Mouse (Mus musculus): Measurements from ENCODE around the gene Rfng.
A peak's percentile ranks its signal among the peaks of the same experiment; 100 is the strongest.
"Not testable (repeated sequence)": the region's sequence is repeated elsewhere in the genome, so short reads cannot be mapped to it uniquely, and the experiment has no call there.

The Rfng gene

DNA sequence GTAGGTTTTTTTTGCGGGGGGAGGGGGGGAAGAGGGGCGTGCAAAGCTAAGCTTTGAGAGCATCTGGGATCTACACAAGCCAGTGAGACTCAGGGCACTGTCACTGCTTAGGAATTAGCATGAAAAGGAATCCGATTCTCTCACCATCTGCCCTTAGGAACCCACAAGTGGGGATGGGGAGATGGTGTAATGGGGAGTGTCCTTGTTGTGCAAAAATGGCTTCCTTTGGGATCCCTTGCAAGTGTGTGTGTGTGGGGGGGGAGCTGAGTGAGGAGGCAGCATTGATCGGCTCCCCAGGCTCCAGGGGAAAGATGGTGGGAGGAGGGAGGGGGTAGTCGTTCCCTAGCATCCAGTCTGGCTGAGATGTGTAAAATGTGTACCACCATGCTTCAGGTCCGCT is 6.9 kb downstream of the Rfng start:
- no peak for ATAC-seq (ENCODE audit: insufficient number of reproducible peaks, low FRiP score, low TSS enrichment)

DNA sequence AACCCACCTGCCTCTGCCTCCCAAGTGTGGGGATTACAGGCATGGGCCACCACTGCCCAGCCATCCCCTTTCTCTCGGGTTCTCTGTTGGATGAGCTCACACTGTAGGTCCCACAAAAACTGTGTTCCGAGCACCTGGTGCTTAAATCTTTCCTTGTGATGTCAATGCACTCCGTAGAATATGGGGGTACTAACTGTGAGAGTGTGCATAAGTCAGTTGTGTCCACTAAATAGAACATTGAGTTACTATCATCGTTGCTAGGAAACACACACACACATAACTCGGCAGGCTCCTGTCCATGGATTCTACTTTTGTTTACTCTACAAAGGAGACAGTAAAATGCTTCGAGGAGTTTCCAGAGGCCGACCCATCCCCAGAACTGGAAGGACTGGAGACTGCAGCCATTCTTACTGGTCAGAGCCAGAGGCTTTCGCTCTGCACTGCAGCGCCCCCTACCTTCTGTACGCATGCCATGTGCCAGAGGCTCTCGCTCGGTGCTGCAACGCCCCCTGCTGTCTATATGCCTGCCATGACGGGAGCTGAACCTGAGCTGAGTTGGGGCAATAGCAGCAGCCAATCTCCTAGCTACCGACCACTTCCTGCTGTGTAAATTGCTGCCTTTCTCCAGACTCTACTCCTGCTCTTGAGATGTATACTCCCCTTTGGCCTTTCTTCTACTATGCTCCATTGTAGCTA is 8.1 kb downstream of the Rfng start:
- ATAC-seq (ENCODE audit: insufficient number of reproducible peaks, low FRiP score, low TSS enrichment) = peak; percentile 75; the same call in 1 of the 2 replicates

DNA sequence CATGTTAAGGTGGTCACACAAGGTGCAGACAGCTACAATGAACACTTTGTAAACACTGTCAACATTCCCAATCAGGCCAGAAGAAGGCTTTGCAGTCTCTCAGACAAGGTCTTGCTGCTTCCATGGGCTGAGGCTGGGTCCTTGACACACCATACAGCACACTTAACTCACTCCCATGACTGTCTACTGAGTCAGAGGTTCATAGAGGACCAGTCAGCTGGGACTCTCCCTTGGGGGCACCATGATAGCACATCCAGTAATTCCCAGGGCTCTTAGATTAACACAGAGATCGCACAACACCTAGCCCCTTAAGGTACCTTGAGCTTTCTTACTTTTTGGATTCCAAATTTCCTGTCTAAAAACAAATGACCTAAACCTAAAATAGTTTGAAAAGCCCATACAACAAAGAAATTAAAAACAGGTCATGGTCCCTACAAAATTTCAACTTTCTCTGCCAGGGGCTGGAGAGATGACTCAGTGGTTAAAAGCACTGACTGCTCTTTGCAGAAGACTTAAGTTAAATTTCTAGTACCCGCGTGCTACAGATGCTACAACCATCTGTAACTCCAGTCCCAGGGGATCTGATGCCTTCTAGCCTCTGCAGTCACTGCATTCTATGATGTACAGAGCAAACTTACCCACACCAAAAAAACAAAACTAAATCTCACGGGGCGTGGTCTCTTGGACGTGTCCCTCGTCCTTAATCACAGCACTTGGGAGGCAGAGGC is 10.4 kb downstream of the Rfng start:
- ATAC-seq (ENCODE audit: insufficient number of reproducible peaks, low FRiP score, low TSS enrichment) = no peak

DNA sequence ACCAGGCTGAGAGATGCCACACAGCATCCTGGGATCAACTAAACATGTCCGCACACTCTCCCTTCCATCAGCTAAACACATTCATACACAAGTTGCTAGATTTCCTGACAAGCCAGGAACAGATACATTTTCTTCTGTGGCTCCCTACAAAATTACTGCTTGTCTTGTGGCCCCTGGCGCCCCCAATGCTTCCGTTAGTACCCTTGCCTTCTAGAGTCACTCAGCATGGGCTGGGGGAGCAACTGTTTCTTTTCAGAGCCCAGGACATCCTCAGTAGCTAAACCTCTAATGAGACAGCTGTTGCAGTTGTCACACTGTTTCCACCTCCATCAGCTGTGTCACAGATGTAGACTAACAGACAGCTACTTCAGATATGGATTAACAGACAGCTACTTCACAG is 11.3 kb downstream of the Rfng start:
- ATAC-seq (ENCODE audit: insufficient number of reproducible peaks, low FRiP score, low TSS enrichment) = no peak

DNA sequence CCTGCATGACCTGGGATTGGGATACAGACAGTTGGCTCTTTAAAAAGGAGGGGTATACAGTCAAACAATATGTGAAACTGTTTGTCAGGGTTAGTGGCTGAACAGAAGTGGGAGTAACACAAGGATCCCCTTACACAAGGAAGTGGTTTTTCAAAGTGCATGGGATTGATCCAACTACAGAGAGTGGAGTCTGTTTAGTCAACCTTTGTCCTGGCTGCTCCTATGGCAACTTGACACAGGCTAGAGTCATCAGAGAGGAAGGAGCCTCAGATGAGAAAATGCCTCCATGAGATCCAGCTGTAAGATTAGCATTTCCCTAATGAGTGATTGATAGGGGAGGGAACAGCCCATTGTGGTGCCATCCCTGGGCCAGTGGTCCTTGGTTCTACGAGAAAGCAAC is 15.8 kb downstream of the Rfng start:
- no peak for ATAC-seq (ENCODE audit: insufficient number of reproducible peaks, low FRiP score, low TSS enrichment)

DNA sequence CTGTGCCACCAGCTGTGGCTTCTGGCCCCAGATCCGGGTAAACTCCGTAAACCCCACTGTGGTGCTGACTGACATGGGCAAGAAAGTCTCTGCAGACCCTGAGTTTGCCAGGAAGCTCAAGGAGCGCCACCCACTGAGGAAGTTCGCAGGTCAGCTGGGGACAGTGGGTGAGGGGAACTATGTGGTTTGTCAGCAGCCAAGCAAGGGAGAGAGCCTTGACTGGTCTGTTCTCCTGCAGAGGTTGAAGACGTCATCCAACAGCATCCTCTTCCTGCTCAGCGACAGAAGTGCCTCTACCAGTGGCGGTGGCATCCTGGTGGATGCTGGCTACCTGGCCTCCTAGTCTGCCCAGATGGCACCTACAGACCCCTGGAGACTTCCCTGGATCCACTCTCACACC is 17.0 kb downstream of the Rfng start:
- ATAC-seq (ENCODE audit: insufficient number of reproducible peaks, low FRiP score, low TSS enrichment) = not testable (repeated sequence)

DNA sequence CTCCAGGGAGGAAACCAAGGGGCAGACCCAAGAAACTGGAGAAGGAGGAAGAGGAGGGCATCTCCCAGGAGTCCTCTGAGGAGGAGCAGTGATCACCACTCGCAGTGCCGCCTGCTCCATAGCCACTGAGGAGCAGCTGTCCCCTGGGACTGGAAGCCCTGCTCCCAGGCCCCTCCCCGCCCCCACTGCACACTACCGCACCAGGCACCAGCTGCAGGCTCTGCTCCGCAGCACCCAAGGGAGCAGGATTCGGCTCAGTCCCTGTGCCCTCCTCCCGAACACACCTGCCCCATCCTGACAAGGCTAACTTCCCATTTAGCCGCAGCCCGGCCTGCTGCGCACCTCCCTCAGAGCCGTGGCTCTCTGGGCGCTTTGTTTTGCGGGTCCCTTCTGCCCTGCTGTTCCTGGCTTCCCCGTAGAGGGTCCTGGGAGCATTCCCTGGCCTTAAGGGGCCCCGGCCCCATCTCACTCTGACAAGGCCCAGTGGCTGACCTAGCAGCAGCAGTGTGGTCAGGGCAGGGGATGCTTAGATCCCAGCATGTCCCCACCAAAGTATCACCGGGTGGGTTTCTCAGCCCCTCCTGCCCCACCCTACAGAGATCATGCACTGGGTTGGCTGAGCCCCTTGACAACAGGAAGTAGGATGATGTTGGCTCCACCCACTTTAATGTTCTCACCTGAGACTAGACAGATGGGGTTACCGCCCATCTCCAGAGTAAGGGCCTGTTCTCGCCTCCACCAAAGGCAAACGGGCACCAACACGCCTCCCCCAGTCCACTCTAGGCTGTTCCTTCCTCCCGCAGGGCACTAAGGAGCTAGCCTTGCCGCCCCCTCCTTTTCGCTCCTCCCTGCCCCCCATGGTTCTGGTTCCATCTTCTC is 20.6 kb downstream of the Rfng start:
- not testable (repeated sequence) for ATAC-seq (ENCODE audit: insufficient number of reproducible peaks, low FRiP score, low TSS enrichment)

DNA sequence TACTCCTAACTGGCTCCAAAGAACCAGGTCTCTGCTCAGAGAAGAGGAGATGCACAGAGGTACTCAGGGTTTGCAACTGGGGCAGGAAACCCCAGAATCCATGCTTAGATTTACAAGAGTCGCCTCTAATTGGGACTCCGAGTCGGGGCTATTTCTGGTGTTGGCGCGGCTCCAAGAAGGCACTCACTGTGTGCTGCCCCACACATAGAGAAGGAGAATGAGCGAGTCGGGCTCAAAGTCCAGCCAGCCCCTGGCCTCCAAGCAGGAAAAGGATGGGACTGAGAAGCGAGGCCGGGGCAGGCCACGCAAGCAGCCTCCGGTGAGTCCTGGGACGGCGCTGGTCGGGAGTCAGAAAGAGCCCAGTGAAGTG is 21.4 kb downstream of the Rfng start, which contains the start of gene Hmga1b:
Gene Hmga1b (plus strand): TSS at position 123 of the 370 bp plus-strand sequence.
- ATAC-seq (ENCODE audit: insufficient number of reproducible peaks, low FRiP score, low TSS enrichment) = not testable (repeated sequence)

DNA sequence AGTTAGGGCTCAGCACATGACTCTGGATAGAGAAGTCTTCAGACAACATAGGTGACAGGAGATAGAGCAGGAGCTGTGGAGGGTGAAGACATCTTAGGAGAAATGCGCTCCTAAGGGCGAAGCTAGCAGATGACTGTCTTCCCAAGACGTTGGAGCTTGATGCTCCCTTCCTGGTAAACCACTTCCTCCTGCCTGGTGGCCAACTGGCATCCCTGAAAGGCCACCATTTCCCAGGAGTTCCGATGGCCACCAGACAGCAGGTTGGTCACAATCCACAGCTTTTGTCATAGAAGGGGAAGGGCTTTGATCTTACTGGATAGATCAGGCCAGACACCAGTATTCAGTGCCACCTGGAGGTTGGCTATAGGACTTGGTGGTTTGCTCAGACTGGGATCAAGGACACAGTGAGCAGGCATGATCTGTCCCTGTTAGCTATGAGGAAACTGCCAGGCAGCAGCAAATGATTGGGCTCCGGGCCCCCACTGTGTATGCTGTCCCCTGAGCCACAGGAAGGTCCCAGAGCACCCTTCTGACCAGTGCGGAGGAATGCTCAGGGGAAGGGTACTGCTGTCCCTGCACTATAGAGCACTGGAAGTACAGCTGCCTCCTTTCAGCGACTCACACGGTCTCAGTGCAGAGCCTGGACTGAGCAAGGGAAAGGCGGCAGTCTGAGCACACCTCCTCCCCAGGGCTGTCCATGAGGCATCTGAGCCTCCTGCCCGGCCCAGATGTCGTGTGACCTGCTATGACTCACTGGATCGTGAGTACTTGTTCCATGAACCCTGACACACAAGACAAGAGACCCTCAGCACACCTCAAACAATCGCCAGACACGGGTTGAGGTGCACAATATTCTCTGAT is 22.0 kb downstream of the Rfng start:
- no peak for ATAC-seq (ENCODE audit: insufficient number of reproducible peaks, low FRiP score, low TSS enrichment)

DNA sequence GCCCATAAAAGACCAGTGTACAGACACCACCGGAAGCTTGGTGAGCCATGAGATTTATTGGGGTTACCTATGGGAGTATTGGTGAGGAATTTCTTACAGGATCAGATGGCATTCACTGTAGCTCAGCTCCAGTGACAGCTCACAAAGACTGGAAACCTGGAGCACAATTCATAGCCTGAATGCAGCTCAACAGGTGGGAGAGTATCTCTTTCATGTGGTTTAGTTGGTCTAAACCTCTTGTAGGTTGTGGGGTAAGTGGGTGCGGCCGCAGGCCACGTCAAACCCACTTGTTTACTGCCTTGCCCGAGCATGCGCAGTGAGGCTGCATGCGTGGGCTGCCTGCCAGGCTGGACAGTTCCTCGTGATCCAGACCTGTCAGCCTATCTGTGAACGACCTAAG is 23.8 kb downstream of the Rfng start:
- no peak for ATAC-seq (ENCODE audit: insufficient number of reproducible peaks, low FRiP score, low TSS enrichment)

DNA sequence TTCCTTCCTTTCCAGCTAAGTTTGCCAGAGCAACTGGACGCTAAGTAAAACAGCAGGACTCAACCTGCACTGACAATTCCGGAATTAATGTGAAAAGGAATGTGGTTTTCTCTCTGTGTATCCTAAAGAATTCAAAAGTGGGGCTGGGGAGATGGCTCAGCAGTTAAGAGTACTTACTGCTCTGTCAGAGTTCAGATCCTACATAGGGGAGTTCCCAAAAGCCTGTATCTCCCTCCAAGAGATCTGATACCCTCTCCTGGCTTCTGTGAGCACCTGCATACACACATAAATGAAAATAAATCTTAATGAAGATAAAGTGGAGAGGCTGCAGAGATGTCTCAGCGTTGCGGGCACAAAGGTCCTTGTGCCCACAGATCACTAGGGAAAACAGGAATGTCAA is 32.4 kb downstream of the Rfng start:
- ATAC-seq (ENCODE audit: insufficient number of reproducible peaks, low FRiP score, low TSS enrichment) = no peak

DNA sequence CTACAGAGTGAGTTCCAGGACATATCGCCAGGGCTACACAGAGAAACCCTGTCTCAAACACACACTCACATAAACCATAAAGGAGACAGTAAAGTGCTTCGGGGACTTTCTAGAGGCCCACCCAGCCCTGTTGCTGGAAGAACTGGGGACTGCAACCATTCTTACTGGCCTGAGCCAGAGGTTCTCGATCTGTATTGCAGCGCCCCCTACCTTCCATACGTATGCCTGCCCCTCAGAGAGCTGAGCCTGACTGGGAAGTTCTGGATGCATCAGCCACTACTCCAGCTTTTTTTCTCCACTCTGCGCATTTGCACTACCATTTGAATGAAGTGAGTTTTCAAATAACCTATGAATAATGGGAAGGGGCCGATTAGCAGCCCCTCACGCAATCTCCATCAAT is 34.6 kb downstream of the Rfng start:
- ATAC-seq (ENCODE audit: insufficient number of reproducible peaks, low FRiP score, low TSS enrichment) = no peak

DNA sequence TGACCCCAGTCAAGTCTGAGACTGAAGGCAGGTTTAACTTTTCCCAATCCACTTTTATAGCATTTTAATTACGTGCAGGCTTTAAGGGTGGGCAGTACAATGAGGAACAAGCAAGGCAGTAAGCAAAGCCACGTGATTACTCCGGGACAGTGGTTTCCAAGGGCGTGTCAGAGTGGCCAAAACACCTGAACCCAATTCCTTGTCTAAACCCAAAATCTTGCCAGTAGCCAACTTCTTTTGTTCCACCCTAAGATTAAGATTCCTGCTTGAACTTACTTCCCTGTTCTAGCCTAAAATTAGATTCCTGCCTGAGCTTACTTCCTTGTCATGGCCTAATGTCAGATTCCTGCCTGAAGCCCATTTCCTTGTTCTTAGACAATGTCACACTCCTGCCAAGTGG is 36.0 kb downstream of the Rfng start:
- ATAC-seq (ENCODE audit: insufficient number of reproducible peaks, low FRiP score, low TSS enrichment) = no peak

DNA sequence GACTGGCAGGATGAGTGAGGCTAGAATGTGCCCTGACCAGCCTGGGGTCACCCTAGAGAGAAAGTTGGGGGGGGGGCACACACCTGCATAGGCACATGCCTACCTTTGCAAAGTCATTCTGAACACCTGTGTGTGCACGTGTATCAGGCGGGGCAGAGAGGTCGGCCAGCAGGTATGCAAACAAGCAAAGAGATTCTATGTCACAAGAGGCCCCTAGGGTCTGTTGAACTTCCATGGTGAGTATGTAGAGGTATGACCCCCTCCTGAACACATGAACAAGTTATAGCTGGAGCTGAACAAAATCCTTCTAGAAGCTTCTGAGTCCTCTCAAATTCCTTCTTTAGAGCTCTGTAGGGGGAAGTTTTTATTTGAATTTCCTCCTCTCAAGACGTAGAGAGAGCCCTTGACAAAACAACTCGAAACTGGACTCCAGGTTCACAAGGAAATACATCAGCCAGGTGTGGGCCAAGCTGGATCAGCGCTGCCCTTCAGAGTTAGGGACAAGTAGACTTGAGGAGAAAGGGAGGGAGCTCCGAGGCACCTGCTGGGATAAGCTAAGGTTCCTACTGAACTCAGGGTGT is 39.8 kb downstream of the Rfng start:
- ATAC-seq (ENCODE audit: insufficient number of reproducible peaks, low FRiP score, low TSS enrichment) = no peak

DNA sequence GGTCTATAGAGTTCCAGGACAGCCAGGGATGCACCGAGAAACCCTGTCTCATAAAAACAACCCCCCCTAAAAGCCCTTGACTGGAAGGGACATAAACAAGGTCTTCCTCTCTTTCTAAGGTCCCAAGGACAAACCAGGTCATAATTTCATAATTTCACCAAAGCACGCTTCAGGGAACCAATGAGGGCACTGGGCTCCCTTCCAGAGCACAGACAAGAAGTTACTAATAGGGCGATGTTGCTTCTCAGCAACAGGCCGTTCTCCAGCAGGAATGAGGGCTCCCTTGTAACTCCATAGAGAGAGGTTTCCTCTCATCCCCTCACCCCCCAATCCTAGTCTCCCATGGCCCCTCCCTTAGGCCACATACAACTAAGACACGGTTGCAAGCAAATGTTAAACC is 43.0 kb downstream of the Rfng start:
- no peak for ATAC-seq (ENCODE audit: insufficient number of reproducible peaks, low FRiP score, low TSS enrichment)

DNA sequence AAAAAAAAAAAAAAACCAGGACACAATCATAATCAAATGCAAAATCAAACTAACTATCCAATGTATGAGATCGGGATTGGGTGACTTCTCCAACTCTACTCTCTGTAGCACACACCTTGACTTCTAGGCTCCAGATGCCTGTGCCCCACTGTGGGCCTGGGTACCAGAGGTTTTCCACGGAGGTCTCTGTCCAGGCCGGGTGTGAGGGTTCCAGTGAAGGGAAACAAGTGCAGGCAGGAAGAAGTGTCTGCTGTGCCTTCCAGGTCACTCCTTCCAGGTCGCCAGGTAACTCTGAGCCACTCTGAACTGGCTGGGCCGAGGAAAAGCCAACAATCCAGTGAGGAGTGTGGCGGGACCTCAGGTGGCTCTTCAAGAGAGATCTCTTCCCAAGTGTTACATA is 47.6 kb downstream of the Rfng start:
- ATAC-seq (ENCODE audit: insufficient number of reproducible peaks, low FRiP score, low TSS enrichment) = no peak

DNA sequence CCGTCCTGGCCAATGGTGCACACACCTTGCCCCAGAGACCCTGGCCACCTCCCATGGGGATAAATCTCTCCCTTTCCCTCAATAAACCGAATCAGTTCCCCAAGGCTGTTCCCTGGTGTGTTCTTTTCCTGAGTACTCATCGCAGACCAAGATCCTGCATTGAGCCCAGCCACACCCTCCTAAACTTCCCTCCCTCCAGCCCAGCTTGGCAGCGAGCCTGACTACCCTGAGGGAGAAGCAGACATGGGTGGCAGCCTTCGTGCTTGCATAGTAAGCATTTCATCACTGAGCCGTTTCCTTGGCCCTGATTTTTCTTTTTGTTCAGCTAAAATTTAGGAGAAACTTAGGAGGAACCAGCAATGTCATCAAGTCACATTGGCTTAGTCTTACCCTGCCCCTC is 50.5 kb downstream of the Rfng start:
- no peak for ATAC-seq (ENCODE audit: insufficient number of reproducible peaks, low FRiP score, low TSS enrichment)

DNA sequence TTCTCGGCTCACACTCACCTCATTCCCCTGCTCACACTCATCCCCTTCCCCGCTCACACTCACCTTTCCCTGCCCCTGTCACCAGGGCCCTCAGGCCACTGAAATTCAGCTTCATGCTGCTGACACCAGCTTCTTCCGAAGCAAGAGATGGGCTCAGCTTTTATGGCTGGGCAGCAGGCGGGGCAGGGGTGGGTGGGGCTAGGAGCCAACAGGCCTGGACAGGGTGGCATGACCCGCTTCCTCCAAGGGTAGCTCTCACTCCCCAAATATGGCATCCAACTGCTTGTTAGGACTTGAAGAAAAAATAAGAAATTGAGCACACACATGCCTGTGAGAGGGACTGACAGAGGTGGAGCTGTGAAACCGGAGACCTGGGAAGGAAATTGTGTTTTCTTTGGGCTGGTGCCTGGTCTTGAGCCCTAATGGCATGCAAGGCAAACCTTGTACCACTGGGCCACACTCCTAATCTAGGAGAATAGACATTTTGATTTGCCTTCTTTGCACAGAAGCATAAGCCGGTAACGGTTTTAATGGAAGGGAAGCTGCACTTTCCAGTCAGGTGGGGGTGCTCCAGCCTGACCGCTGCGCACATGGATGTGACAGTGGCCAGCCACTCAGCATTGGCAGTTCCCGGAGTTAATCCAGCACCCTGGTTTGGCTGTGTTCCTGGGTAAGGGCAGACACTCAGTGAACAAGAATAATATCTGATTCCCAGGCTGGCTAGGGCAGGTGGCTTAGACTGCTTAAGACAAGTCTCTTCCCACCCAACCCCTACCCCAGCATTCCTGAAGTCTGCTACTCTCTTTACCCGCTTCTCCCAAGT is 51.9 kb downstream of the Rfng start, which contains the start of gene Cbr2:
Gene Cbr2 (minus strand): TSS at position 257 of the 823 bp plus-strand sequence.
- ATAC-seq (ENCODE audit: insufficient number of reproducible peaks, low FRiP score, low TSS enrichment) = no peak

DNA sequence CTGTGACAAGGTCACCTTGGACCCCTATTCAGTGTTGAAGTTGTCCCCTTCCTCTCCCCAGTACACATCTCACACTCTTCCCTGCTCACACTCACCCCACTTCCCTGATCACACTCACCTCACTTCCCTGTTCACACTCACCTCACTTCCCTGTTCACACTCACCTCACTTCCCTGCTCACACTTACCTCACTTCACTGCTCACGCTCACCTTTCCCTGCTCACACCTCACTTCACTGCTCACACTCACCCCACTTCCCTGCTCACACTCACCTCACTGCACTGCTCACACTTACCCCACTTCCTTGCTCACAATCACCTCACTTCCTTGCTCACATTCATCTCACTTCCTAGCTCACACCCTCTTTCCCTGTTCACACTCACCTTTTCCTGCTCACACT is 52.6 kb downstream of the Rfng start:
- ATAC-seq (ENCODE audit: insufficient number of reproducible peaks, low FRiP score, low TSS enrichment) = no peak
